ENCODE assay signal across 8 mouse cellular contexts in the genomic region with DNA sequence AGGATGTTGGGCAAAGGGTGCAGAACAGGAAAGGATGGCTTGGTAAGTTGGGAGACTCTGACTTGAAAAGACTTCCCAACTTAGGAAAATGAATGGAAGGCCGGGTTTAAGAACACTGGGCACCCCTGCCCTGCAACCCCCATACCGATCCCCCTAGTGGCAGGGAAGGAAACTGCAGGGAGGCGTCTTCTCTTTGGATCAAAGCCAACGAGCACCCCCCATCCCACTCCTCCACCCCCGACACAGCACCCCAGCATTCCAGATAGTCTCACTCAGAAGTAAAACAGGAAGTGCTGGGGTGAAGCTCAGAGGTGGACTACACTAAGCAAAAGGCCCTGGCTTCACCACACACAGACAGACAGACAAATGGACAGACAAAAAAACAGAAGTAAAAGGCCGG.
A peak's percentile ranks its signal among the peaks of the same experiment; 100 is the strongest.
DNase-seq lines count a peak whose midpoint lies in the region; ATAC-seq and TF ChIP-seq lines count a peak whose summit lies in the region.
"Had no signal": no experiment of that assay in that cellular context is flagged by ENCODE, and none has a peak within 500 bp of the region (broad histone marks: within the 10 kb centered on the region; RNA-seq: fewer than 3 reads in every experiment).

No protein-coding gene starts in this region.

- no peaks in the 10 kb centered on the region for H3K9me3 ChIP-seq in intestine, postnatal 0 days (ENCODE audit: control insufficient read depth)
- H3K9me3 ChIP-seq in intestine, embryonic 16.5 days (ENCODE audit: control insufficient read depth, low read length), result no peaks in the 10 kb centered on the region
- H3K9me3 ChIP-seq: hindbrain, embryonic 13.5 days had no signal

- TF ChIP-seq CTCF in intestine, postnatal 0 days (IDR thresholded peaks at IDR 0.05; ENCODE audit: low read depth), result peak; percentile 73

- H3K36me3 ChIP-seq in intestine, postnatal 0 days (ENCODE audit: control insufficient read depth, insufficient read depth), result peaks cover 11% of the 10 kb centered on the region; the same call in 1 of the 2 replicates
- H3K36me3 ChIP-seq in intestine, embryonic 16.5 days (ENCODE audit: control insufficient read depth, insufficient read depth, low read length), result no peaks in the 10 kb centered on the region
- H3K36me3 ChIP-seq: hindbrain, embryonic 13.5 days had no signal

- no peak overlapping the region for H3K27ac ChIP-seq in intestine, postnatal 0 days (ENCODE audit: low read depth, low read length)
- no peak overlapping the region for H3K27ac ChIP-seq in intestine, embryonic 16.5 days (ENCODE audit: low read length)
- H3K27ac ChIP-seq: hindbrain, embryonic 13.5 days had no signal

- H3K9ac ChIP-seq in intestine, postnatal 0 days (ENCODE audit: low read depth, low read length), result no peak overlapping the region
- no peak overlapping the region for H3K9ac ChIP-seq in intestine, embryonic 16.5 days (ENCODE audit: low read depth, low read length)

- DNase-seq in A20 (ENCODE audit: low read depth, low spot score) (peak; percentile 53), ES-CJ7 (ENCODE audit: low read depth, low spot score) (peak; percentile 55)
- peak; percentile 44 for DNase-seq in lung, postnatal 14 days
- DNase-seq in yolk sac, embryonic 10.5 days (ENCODE audit: low spot score), result no peak

- no peak overlapping the region for H3K4me2 ChIP-seq in intestine, postnatal 0 days (replicated peaks; ENCODE audit: low read depth)
- H3K4me2 ChIP-seq in intestine, embryonic 16.5 days (ENCODE audit: low read depth, low read length), result no peak overlapping the region
- H3K4me2 ChIP-seq: hindbrain, embryonic 13.5 days had no signal

- 0 out of 2 replicates have a peak, but pooled peaks cover 3% of the 10 kb centered on the region for H3K27me3 ChIP-seq in intestine, postnatal 0 days (replicated peaks; ENCODE audit: control insufficient read depth, insufficient read depth, low read length)
- H3K27me3 ChIP-seq in intestine, embryonic 16.5 days (replicated peaks; ENCODE audit: control insufficient read depth, insufficient read depth, low read length), result no peaks in the 10 kb centered on the region
- H3K27me3 ChIP-seq: hindbrain, embryonic 13.5 days had no signal

- ATAC-seq in intestine, postnatal 0 days, result no peak
- ATAC-seq in intestine, embryonic 16.5 days, result no peak
- no peak for ATAC-seq in frontal cortex, adult (ENCODE audit: low TSS enrichment)

- no peaks in the 10 kb centered on the region for H3K4me1 ChIP-seq in intestine, postnatal 0 days (replicated peaks; ENCODE audit: control insufficient read depth, insufficient read depth, low read length)
- no peaks in the 10 kb centered on the region; the same call in 1 of the 2 replicates for H3K4me1 ChIP-seq in intestine, embryonic 16.5 days (ENCODE audit: control insufficient read depth, insufficient read depth, low read length)

- WGBS in intestine, postnatal 0 days, result 29% methylated on average over 6 of the region's 6 CpGs
- WGBS in intestine, embryonic 16.5 days, result 31% methylated on average over 6 of the region's 6 CpGs

- no peak overlapping the region for H3K4me3 ChIP-seq in intestine, postnatal 0 days (ENCODE audit: low read depth, low read length)
- H3K4me3 ChIP-seq in intestine, embryonic 16.5 days (ENCODE audit: low read length), result no peak overlapping the region
- H3K4me3 ChIP-seq: hindbrain, embryonic 13.5 days had no signal
